Mouse (Mus musculus) left cerebral cortex, postnatal 14 days (tissue): Measurements from ENCODE around the gene Gm21883. TPM values are rescaled to one million over a fixed set of nuclear protein-coding genes. Genes with fewer than 3 reads are reported as not detected.
"Not testable (repeated sequence)": the region's sequence is repeated elsewhere in the genome, so short reads cannot be mapped to it uniquely, and the experiment has no call there.

Experiments
- DNase-seq, 2 experiments: peaks; one replicate each; pipeline ENCODE4 v3.0.0; 2021 to 2022; ENCODE audit warnings: low spot score in 2 of 2, mixed read lengths in 1 of 2
- intact Hi-C: fragments of 180-260 bp; cut with DNase I; formaldehyde crosslinking; loops from one replicate; pipeline ENCODE4 v1.15.1; 2025
- long read RNA-seq, 2 experiments: library from polyadenylated mRNA; stranded (forward); transcript quantifications; one replicate each; pipeline ENCODE4 v2.0.0; 2021
- total RNA-seq, 2 experiments: library from RNA; stranded (reverse); gene quantifications; 2 replicates each; pipeline ENCODE4 v1.2.3; 2021

Gm21883 gene
- total RNA-seq, result not detected
- long read RNA-seq, experiment 1, result 0 reads
- long read RNA-seq, experiment 2, result 0 reads

DNA sequence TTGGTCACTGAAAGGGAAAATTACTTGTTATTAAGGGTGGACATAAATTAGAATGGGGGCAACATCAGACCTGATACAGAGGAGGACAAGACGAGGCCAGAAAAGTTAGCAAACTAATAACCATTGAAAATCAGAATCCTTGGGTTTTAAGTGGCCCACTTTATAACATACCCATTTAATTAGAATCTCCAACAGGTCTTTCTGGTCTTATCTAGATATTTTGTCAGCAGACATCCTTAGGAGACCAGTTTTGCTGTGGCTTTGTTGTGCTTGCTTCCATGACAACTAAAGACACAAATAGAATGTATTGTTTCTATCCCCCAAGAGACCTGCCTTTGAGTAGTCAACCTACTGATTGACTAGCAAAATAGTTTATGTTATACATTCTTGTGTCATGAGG lies at the start of gene Gm21883:
Gm21883 (minus strand) TSS at position 101 of the 400 bp plus-strand sequence.
- intact Hi-C loops, DNase-seq: not testable (repeated sequence)

DNA sequence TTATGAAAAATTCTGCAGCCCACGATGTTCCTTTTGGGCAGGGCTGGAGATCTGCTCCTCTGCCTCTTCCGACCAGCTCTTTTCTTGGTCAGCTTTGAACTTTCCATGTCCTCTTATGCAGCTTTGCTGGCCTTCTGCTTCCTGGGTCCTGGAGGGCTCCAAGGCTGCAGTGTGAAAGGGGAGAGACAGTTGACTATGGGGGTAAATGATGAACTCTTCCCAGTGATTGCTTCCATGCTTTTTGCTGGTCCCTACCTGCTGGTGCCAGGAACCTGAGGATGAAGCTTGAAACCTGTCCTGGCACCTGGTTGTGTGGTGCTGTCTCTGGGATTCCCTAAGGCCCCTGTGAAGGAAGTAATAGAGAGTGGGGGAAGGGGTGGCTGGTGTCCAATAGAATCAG lies 44.7 kb upstream of the Gm21883 start, which contains the start of gene Spin2e:
Spin2e (minus strand) TSS at position 101 of the 400 bp plus-strand sequence.
- DNase-seq, intact Hi-C loops: not testable (repeated sequence)

Other genes starting within 250 kb of the Gm21883 start
- not detected for gene Btbd35f26, start 237.8 kb downstream of the Gm21883 start, total RNA-seq
- not detected for gene Btbd35f19, start 190.4 kb downstream of the Gm21883 start, total RNA-seq
- not detected for gene Spin2e, start 44.6 kb upstream of the Gm21883 start, total RNA-seq
- gene Btbd35f25, start 142.9 kb upstream of the Gm21883 start, total RNA-seq, result not detected